Mouse (Mus musculus) testis, postnatal 14 days (tissue): Measurements from ENCODE around the gene Gm20388.
"Not testable (repeated sequence)": the region's sequence is repeated elsewhere in the genome, so short reads cannot be mapped to it uniquely, and the experiment has no call there.

Source experiments
- DNase-seq: peaks from one replicate; pipeline ENCODE4 v3.0.0; 2021; ENCODE audit warnings: low spot score

The Gm20388 gene

DNA sequence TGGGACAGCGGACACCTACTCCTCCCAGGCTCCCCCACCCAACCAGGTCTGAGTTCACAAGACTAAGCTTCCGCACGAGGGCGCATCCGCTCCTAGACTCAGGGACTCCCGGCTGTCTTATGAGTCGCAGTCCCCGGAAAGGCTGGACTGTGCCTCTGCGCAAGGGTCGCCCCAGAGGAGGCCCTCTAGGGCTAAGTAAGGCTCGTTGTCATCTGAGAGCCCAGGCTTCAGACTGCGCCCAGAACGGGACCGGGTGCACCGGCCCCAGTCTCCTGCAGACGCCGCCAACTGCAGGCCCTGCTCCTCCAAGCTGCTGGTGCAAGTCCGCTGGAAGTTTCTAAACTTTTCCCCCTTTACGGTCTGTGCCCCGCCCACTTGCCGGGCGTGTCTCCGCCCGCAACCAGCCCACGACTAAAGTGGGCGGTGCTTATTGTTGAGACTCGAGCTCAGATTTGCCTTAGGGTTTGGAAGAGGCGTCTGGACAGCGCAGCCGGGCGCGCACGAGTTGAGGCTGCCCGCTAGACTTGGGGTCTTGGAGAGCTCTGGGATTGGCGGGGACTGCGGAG is 1214.8 kb downstream of the Gm20388 start:
- DNase-seq: peak; percentile 49

DNA sequence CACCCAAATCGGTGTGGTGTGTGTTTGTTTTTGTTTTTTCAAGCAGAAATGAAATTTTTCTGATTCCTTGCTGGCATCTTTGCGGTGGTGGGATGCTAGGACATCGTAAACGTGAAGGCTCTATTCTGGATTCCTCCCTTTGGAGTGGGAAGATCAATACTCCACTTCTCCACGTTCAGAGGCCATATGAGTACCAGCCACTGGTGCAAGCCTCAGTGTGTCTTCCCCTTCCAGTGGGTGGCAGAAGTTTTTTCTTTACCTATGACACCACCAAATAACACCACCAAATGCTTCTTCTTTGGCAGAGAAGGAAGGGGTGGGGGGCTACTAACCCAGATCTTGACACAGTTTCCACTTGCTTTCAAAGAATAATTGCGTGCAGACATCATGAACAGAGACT is 1215.5 kb downstream of the Gm20388 start:
- no peak for DNase-seq

DNA sequence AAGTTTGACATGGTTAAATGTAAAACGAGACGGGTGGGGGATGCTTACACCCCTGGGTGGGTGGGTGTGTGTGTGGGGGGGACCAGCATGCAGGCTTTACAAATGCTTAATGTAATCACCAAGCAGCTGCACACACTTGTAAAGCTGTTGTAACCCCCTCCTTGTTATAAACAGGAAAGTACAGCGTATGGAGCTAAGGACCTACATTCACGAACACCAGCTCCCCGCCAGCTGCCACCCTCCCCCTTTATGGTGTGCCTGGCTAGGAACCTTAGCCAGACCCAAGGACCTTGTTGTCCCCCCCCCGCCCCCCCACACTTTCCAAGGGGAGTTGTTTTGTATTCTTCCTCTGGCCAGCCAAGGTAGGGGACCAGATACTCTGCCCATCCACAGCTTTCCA is 1216.1 kb downstream of the Gm20388 start:
- no peak for DNase-seq

DNA sequence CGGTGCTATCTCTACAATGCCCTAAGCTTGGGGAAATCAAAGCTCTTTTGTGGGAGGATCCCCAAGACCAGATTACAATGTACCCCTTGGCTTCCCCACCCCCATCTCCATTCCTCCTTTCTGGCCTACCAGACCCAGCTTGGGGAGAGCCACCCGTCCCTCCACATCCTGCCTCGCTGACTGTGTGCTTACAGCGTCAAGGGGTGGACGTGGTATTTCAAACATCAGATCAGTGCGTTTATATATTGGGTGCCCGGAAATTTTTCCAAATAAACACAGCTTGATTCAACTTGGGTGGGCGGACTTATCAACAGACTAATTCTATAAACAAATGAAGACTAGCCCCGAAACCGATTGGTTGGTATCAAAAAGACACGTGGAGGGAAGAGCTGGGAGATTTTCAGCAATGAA is 1216.7 kb downstream of the Gm20388 start:
- DNase-seq: no peak

DNA sequence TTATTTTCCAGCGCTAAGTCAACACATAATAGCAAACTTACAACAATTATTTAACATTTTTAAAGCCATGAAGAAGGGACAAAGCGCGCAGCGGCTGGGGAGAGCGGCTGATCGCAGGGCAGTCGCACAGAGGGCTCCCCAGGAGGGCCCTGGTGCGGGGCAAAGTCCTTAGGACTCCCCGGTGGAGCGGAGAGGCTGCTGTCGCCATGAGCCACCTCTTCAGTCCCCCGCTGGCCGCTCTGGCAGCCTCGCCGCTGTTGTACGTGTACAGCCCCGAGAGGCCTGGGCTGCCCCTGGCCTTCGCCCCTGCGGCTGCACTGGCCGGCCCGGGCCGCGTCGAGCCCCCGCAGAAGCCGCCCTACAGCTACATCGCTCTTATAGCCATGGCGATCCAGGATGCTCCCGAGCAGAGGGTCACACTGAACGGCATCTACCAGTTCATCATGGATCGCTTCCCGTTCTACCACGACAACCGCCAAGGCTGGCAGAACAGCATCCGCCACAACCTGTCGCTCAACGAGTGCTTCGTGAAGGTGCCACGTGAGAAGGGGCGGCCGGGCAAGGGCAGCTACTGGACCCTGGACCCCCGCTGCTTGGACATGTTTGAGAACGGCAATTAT is 1217.2 kb downstream of the Gm20388 start, which contains the start of gene Foxl1:
Gene Foxl1, plus strand, starts transcription at position 185 of the 620 bp plus-strand sequence.
- no peak for DNase-seq

DNA sequence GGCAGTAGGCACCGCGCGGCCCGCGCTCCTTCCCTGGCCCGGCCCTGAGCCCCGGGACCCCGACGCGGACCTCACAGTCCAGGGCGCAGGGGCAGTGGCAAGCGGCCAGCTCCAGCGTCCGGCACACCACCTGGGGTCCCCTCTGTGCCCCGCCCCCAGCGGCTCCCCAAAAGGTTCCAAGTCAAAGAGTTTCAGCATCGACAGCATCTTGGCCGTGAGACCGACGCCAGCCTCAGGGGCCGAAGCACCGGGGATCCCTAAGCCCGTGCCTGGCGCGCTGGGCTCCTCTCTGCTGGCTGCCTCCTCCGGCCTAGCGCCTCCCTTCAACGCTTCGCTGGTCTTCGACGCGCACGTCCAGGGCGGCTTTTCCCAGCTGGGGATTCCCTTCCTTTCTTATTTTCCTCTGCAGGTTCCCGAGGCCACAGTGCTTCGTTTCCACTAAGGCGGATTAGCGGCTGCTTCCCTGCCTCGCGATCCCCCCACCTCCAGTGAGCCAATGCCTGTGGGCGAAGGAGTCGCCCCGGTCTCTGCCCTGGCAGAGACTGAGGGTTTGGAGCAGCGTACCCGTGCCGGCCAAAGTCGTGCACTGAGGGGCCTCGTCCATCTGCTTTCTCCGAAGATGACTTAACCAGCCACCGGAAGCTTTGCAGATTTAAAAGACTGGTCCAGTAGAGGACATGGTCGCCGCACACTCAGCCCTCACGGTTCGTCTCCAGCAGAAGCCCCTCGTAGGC is 1218.1 kb downstream of the Gm20388 start:
- DNase-seq: no peak

DNA sequence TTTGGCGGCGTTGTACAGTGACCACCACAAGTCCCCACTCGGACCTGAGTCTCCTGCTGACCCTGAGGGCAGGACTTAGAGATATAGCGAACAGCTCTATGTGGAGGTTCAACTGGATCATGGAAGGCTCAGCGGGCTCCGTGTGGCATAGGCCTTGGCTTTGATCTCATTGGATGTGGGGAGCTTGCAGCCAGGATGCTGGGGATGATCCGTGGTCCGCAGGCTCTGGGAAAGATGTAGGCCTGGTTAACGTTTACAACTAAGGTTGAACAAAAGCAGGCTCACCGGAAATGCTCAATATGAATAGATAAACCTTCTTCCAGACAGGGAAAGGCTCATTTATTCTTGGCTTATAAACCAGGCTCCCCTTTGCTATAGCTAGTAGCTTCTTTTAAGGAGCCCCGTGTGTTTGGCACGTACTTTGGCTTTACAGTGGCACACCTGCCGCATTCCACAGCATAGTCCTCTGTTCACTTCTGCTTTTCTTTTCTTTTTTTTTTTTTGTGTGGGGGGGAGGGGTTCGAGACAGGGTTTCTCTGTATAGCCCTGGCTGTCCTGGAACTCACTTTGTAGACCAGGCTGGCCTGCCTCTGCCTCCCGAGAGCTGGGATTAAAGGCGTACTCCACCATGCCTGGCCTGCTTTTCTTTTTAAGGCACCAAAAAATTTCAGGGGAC is 1218.8 kb downstream of the Gm20388 start:
- no peak for DNase-seq

DNA sequence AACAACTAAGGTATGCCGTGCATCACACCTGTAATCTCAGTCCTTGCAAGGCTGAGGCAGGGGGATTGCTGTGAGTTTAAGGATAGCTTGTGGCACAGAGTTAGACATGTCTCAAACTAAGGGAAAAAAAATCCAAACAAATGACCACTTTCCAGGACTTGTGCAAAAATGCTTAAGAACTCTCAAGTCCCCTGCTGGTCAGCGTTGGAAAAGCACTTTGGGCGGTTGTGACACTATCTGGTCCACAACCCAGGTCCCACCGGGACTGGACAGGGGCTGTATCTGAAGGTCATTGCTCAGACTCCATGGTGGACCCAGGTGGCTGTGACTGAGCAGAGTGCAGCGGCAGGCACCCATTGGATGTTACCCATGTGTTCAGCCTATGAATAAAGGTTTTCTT is 1219.9 kb downstream of the Gm20388 start:
- DNase-seq: no peak

DNA sequence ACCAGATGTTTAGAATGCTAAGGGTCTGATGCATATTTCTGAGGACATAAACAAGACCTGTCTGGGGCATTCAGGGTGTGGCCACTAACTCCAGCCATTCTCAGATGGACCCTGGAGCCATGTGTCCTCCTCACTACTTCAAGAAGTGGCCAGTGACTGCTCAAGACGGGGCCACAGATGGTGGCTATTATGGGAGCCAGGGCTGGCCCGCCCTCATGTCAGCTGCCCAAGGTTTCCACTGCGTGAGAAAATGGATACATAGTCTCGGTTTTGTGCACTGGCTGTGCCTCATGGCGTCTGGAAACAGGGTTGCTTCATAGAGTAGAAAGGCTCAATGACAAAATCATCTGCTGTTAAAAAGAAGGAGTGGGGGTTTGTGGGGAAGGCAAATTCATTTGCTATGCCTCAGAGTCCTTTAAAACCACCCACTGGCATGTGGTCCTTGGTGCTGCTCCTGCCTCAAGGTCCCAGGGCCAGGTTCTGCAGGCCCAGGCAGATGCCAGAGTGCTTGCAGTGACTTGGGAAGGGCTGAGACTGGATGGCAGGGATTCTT is 1222.4 kb downstream of the Gm20388 start:
- no peak for DNase-seq

DNA sequence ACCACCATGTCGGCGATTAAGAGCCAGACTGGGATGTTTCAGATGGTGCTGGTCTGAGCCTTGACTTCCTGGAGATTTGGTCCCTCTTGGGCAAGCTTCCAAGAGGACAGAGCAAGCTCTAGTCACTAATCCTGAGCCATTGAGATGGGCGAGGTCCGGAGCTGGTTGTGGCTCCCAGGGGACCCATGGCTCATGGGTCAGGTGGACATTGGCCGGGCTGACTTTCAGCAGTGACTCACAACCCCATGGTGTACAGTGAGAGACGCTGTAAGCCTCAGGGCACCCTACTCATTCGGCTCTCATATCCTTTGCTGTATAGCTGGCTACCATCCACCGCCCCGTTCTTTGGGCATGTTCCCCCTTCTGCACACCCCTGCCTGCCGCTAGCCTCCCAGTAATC is 1223.5 kb downstream of the Gm20388 start:
- no peak for DNase-seq

DNA sequence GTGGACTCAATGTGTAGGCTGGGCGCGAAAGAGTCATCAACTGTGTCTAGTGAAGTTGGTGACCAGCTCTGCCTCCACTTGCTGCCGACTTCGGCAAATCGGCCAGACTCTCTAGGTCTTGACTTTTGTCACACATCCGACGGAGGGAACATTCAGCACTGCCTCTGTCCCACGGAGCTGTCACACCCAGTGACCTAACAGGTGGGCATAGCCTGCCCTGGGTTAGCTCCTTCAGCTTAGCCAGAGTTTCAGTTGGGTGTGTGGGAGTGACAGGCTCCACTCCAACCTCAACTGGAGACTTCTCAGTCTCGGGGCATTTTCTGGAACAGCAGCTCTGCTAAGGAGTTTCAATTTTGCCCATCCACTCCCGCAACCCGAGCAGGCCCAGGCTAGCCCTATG is 1223.9 kb downstream of the Gm20388 start:
- DNase-seq: no peak

DNA sequence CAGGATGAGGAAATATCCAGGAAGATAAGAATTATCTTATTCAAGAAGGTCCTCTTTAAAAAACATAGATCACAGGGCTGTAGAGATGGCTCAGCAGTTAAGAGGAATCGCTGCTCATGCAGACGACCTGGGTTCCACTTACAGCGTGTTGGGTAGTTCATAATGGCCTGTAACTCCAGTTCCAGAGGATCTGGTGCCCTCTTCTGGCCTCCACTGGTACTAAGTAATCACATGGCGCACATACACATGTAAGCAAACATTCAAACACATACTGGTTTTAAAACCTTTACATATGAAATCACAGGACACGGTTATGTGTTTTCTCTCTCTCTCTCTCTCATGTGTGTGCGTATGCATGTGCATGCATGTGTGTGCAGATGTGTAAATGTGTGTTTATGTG is 1226.2 kb downstream of the Gm20388 start:
- DNase-seq: no peak

DNA sequence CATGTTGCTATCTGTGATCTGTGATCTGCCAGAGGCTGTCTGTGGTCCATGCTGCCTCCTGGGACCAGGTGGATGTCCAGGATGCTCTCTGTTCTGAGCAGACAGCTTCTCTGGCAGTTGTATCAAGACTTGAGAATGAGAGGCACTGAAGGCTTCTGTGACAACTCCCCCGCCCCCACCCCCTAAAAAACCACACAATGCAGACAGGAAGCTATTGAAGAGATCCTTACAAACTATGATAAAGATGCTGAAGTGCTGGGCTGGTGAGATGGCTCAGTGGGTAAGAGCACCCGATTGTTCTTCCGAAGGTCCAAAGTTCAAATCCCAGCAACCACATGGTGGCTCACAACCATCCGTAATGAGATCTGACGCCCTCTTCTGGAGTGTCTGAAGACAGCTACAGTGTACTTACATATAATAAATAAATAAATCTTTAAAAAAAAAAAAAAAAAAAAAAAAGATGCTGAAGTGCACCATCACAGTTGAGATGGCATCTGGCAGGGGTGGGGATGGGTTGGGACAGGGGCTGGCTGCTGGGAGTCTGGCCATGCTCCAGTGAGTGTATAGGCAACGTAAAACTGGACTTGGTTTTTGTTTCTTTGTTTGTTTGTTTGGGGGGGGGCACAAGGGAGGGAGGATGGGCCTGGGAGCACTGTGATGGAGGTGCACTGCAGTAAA is 1235.0 kb downstream of the Gm20388 start:
- not testable (repeated sequence) for DNase-seq

DNA sequence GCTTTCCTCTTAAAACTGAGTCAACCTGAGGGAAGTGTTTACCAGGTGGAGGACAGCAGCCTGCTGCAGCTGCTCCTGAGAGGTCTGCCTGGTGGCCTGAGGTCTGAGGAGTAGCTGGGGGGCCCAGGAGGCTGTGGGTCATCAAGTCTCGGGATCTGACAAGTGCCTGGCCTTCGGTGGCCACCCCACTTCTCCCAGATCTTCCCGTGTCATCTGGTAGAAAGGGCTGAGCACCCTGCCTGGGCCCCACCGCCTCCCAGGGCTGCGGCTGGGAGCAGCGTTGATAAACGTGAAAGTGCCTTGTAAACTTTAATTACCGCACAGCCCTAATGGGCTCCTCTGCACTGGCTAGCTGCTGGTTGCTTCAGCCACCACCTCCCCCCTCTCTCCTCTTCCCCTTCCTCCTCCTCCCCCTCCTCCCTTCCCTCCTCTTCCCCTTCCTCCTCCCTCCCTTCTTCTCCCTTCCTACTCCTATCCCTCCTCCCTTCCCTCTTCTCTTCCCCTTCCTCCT is 1238.0 kb downstream of the Gm20388 start:
- no peak for DNase-seq

DNA sequence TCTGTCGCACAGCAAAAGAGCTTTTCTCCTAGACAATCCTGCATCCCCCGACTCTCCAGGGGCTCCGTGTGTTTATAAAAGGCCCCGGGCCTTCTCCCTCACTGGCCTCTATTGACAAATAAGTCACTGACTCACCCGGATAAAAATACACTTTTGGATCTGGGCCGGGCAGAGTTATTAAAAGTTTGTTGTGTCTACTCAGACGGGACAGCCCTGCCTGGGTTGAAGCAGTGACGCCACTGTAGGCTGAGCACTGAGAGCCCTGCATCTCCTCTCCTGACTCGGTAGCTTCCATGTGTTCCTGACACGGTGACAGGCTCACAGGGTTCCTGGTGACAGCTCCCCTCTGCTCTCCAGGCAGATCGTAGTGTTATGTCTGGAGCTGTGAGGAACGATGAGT is 1241.8 kb downstream of the Gm20388 start:
- DNase-seq: no peak

DNA sequence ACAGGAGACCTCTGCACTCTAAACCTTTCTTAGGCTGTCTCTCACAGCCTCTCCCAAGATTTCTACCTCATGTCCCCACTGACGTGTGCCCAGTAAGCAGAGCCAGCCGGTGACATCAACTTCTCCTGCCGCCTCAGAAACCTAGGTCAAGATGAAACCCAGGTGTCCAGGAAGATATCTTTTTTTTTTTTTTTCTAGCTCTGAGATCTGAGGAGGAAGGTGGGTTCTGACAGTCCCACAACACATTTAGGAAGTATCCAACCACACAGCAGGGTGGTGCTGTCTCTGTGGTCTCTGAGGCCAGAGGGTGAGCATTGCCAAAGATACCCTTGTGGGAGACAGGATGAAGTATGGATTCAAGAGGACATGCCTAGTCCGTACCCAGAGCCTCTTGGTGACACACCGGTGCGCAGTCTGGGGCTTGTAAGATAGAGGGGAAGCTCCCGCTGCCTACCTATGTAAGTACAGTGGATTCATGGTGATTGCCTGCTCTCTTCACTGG is 1246.4 kb downstream of the Gm20388 start:
- no peak for DNase-seq

DNA sequence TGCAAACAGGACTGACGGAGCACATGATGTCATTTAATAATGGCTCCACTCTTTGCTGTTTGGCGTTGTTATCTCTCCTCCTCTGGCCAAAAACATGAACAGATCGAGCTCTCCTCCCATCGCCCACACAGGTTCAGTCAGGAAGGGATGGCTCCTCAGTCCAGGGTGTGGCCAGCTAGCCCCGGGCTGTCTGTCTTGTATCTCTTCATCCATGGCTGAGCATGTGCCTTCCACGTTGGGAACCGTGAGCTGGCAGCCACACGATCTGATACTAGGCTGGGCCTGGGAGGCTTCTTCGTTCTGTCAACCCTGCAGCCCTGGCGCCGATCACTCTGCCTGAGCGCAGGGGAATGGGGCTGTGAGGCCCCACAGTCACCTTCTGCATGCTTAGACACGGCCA is 1248.2 kb downstream of the Gm20388 start:
- no peak for DNase-seq

DNA sequence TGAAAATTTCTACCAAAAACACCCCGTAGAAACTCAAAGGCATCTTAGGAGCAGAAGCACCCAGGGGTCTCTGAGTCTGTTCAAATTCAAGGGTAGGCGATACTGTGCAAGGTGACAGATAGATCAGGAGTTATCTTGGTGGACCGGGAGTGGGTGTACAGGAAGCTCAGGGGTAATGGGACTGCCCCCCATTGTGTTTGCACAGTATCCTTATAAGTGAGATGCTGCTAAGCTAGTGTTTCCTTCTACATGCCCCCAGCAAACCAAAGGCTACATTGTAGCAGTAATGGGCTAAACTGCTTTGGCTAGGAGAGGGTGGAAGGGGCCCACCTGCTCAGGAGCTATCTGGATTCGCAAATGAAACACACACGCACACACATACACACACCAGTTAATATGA is 1250.8 kb downstream of the Gm20388 start:
- DNase-seq: peak; percentile 56

DNA sequence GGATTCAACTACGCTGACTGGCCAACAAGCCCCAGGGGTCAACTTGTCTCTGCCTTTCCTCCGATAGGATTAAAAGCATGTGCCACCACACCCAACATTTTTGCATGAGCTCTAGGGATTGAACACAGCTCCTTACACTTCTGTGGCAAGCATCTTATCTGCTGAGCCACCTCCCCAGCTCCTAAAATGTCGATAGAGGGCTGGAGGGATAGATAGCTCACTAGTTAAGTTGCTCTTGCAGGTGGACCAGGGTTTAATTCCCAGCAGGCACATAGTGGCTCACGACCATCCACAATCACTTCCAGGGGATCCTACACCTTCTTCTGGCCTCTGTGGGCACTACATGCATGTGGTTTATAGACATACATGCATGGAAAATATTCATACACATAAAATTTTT is 1251.8 kb downstream of the Gm20388 start:
- DNase-seq: no peak

DNA sequence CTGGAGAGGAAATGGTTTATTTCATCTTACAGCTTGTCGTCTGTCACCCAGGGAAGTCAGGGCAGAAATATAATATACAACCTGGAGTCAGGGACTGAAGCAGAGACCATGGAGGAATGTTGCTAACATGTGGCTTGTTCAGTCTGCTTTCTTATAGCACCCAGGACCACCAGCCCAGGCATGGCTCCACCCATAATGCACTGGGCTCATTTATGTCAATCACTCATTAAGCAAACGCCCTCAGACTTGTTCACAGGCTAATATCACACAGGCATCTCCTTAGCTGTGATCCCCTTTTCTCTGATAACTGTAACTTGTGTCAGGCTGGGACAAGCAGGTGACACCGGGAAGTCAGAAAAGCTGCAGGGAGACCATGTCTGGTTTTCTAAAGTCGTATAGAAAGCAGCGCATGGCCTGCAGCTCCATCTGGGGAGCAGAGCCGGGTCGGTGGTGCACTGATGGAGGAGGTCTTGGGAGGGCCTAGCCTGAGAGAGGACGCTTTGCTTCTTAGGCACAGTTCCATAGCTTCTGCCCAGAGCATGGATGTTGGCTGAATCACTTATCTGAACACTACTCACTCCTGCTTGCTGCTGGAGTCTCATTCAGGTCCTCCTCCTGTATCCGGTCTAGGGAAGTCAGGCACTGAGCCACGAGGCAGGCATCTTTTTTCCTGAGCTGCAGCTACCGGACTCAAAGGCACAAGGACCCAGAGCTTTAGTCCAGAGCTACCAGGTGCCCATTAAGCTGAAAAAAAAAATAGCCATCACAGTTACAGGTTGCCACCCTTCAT is 1252.5 kb downstream of the Gm20388 start:
- DNase-seq: no peak

DNA sequence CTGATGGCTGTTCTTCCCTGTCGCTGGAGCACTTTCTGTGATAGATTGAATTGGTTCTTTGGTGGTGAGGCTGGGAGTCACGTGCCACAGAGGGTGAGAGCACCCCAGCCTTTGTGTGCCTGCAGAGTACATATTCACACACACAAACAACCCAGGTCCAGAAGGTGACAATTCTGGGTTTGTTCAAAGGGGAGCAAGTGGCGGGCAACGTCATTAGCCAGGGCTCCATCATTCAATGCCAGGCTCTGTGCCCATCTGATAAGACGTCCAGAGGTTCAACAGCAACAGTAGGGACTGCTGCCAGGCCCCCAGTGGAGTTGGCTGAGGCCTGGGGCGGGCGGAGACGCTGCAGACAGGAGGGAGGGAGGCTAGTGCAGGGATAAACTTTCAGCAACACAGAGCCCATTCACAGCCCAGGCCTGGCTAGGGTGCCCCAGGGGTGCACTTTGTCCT is 1253.4 kb downstream of the Gm20388 start:
- DNase-seq: no peak
